Mouse (Mus musculus) embryonic facial prominence, embryonic 14.5 days (tissue): ENCODE measurements around the gene Fam227b. TPM values are rescaled to one million over a fixed set of nuclear protein-coding genes. Genes with fewer than 3 reads are reported as not detected.

Source experiments
- ATAC-seq: fragments of 200-750 bp; cut with Nextera tagmentation; 2 replicates; pipeline ENCODE4 v1.8.0; 2017; ENCODE audit warnings: low read depth, moderate number of reproducible peaks, moderate TSS enrichment
- DNase-seq: peaks from one replicate; pipeline ENCODE4 v3.0.0-alpha.2; 2015; ENCODE audit warnings: low spot score
- H3K27ac ChIP-seq: fragments of 300-500 bp; sonication (generic); replicated peaks from 2 replicates; pipeline ENCODE4 v1.5.1; 2014; ENCODE audit warnings: low read depth, mild to moderate bottlenecking, low read length, moderate library complexity
- H3K27me3 ChIP-seq: fragments of 300-500 bp; sonication (generic); replicated peaks from 2 replicates; pipeline ENCODE4 v1.6.1; 2014; ENCODE audit warnings: low read length; ENCODE audit not compliant: control insufficient read depth, insufficient read depth
- H3K36me3 ChIP-seq: fragments of 300-500 bp; sonication (generic); 2 replicates; pipeline ENCODE4 v1.6.1; 2014; ENCODE audit warnings: low read length, mixed read lengths; ENCODE audit not compliant: control insufficient read depth, insufficient read depth
- H3K4me1 ChIP-seq: fragments of 300-500 bp; sonication (generic); 2 replicates; pipeline ENCODE4 v1.6.1; 2014; ENCODE audit warnings: antibody characterized with exemption, low read length; ENCODE audit not compliant: control insufficient read depth, insufficient read depth
- H3K4me2 ChIP-seq: fragments of 300-500 bp; sonication (generic); 2 replicates; pipeline ENCODE4 v1.6.1; 2014; ENCODE audit warnings: low read depth, mild to moderate bottlenecking, low read length, moderate library complexity, mixed read lengths
- H3K4me3 ChIP-seq: fragments of 300-500 bp; sonication (generic); 2 replicates; pipeline ENCODE4 v1.5.1; 2014; ENCODE audit warnings: low read depth, mild to moderate bottlenecking, low read length
- H3K9ac ChIP-seq: fragments of 300-500 bp; sonication (generic); 2 replicates; pipeline ENCODE4 v1.6.1; 2014; ENCODE audit warnings: low read depth, mild to moderate bottlenecking, low read length, moderate library complexity, mixed read lengths
- H3K9me3 ChIP-seq: fragments of 300-500 bp; sonication (generic); 2 replicates; pipeline ENCODE4 v1.6.1; 2016; ENCODE audit warnings: low read length; ENCODE audit not compliant: control insufficient read depth
- WGBS: fragments of 180-500 bp; shearing (Covaris S2); extraction: QIAGEN DNeasy Blood & Tissue Kit; methylation state at CpG from one replicate; pipeline ENCODE4 v1.1.7; 2014; 5-methylcytosine and 5-hydroxymethylcytosine counted together
- polyA plus RNA-seq: library from polyadenylated mRNA; unstranded; fragments of >200 nt; fragmentation: Nextera tagmentation; extraction: Ambion mirVana; gene quantifications from 2 replicates; pipeline ENCODE4 v1.2.1, GENCODE M21; 2014

The Fam227b gene
- polyA plus RNA-seq = 0.08 TPM in 1 of 2 replicates, not detected in the other

DNA sequence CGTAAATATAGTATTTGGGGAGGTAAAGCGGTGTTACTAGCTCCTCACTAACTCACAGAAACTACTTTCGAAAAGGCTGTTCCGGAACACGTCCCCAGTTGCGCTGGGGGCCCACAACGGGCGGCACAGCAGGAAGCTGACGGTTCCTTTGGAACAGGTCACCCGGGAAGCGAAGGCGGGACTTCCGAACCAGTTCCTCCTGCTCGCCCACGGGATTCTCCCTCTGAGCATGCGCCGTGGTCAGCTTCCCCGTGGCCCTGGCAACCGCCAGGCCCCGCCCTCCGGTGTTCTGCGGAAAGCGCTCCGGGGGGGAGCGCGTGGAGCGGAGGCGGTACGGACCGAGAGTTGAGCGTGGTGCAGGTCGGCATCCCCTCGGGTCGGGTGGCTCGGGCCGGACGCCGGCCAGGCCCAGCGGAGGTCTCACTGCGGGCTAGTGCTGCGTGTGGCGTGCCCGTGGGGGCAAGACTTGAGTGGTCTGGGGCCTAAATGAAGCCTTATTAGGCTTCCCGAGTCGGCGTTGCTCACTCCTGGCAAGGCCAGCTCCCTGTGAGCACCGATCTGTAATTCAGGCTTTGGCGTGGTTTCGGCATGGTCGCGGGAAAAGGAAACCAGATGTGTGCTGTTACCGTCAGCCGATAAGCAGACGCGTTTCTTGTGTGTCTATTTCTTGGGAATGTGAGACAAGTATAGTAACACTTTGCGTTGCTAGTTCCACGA, at the start of gene Fam227b, which contains the start of gene Dtwd1:
Gene Fam227b, minus strand, starts transcription at position 150 of the 717 bp plus-strand sequence.
Gene Dtwd1, plus strand, starts transcription at position 287 of the 717 bp plus-strand sequence.
- DNase-seq (peak; percentile 99), ATAC-seq (peak; percentile 99)
- H3K36me3 ChIP-seq = peaks cover 12% of the 10 kb centered on the region; the same call in 1 of the 2 replicates
- peaks cover 5% of the 10 kb centered on the region for H3K4me1 ChIP-seq
- peak within 1 kb of the TSS; percentile 64 for H3K4me2 ChIP-seq
- H3K27ac ChIP-seq = peak within 1 kb of the TSS; percentile 85
- H3K9ac ChIP-seq = peak within 1 kb of the TSS; percentile 73
- peak within 1 kb of the TSS; percentile 54 for H3K4me3 ChIP-seq
- no peaks in the 10 kb centered on the region for H3K9me3 ChIP-seq
- H3K27me3 ChIP-seq = no peaks in the 10 kb centered on the region
- WGBS = under 1% methylated on average over 42 of the region's 57 CpGs

DNA sequence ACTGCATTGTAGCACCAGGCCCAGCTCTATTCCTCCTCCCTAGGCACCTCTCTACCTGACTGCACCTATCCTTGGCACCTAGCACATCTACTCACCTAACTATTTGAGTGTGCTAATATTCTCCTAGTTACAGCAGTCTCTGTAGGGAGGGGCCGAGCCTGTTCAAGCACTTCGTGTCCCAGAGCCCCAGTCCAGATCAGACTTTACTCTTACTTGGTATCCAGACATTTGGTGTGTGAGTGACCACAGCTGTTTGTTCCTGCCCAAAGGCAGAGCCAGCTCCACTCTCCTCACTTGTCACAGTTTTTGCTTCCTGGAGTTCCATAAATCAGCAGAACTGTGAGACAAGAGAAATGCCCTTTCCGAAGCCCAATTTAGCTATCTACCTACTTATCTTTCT, 47.2 kb upstream of the Fam227b start:
- Histone ChIP-seq H3K9ac (no peak overlapping the region), H3K4me1 (peaks cover 3% of the 10 kb centered on the region; the same call in 1 of the 2 replicates), H3K27me3 (no peaks in the 10 kb centered on the region), H3K4me3 (no peak overlapping the region), H3K4me2 (no peak overlapping the region), H3K36me3 (no peaks in the 10 kb centered on the region), H3K9me3 (0 out of 2 replicates have a peak, but pooled peaks cover 5% of the 10 kb centered on the region), H3K27ac (no peak overlapping the region)
- 87% methylated on average over 3 of the region's 3 CpGs for WGBS
- DNase-seq = no peak
- ATAC-seq = no peak

DNA sequence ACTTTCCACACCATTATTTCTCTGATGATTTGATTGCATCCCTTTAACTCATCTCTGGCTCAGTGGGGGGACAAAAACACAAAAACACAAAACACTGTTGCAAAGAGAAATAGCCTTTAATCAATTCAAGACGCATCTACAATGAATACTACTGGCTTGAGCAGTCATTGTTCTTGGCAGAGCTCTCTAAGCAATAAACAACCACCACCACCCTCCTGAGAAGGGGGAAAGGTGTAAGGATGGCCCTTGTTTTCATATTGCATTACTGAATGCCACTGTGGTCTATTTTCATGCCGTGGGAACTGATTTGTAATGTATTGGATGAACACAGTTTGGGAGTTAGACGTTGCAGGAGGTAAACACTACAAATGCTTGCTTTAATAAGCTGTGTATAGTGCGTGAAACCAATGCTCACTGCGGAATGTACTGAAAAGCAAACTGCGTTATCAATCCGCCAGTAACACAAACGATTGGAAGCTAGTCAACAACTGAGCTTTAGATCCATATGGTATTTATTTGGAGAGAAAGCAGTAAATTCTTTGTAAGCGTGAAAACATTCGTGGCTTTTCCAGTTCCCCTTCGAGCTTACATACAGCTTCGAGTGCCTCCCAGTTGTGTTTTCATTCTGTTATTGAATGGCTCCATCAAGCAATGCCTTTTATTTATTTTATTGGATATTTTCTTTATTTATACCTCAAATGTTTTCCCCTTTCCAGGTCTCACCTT, 44.0 kb upstream of the Fam227b start:
- Histone ChIP-seq H3K36me3 (no peaks in the 10 kb centered on the region), H3K9me3 (0 out of 2 replicates have a peak, but pooled peaks cover 5% of the 10 kb centered on the region), H3K4me1 (peaks cover 3% of the 10 kb centered on the region; the same call in 1 of the 2 replicates), H3K27me3 (no peaks in the 10 kb centered on the region), H3K4me3 (no peak overlapping the region), H3K4me2 (no peak overlapping the region), H3K9ac (no peak overlapping the region), H3K27ac (peak overlapping the region; percentile 58; the same call in 1 of the 2 replicates)
- 48% methylated on average over 12 of the region's 12 CpGs for WGBS
- DNase-seq (peak; percentile 87), ATAC-seq (no peak)

GRCm38 (mm10) chr2:126192129-126192528, 40.3 kb upstream of the Fam227b start:
- H3K4me1 ChIP-seq = peaks cover 3% of the 10 kb centered on the region; the same call in 1 of the 2 replicates
- no peaks in the 10 kb centered on the region for H3K9me3 ChIP-seq
- H3K36me3 ChIP-seq = no peaks in the 10 kb centered on the region
- WGBS = 79% methylated on average over 2 of the region's 2 CpGs
- H3K27ac ChIP-seq = no peak overlapping the region
- H3K4me3 ChIP-seq = no peak overlapping the region
- no peaks in the 10 kb centered on the region for H3K27me3 ChIP-seq
- H3K9ac ChIP-seq = no peak overlapping the region
- no peak overlapping the region for H3K4me2 ChIP-seq
- DNase-seq = no peak
- ATAC-seq = no peak

- no peak overlapping the region for H3K4me2 ChIP-seq
- peak; percentile 55 for DNase-seq
These were observed 39.5 kb upstream of the Fam227b start for GRCm38 (mm10) chr2:126191306-126191705.

DNA sequence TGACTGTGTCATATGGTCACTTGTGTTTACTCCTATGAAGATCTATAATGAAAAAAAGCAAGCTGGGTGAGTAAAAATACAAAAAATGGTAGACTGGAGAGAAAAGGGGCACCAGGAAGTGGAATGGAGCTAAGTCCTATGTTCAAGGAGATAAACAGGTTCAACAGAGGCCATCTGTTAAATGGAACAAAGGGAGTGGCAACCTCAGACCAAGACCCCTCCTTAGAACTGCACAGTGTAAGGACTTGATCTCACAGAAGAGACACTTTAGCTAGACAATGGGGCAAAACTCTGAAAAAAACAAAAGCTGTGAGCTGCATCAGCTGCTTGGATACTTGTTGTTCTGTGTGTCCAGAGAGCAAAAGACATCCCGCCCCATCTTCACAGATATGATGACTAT, 19.6 kb upstream of the Fam227b start:
- H3K4me1 ChIP-seq = no peaks in the 10 kb centered on the region
- DNase-seq (no peak), ATAC-seq (no peak)
- H3K4me2 ChIP-seq = no peak overlapping the region
- H3K4me3 ChIP-seq = no peak overlapping the region
- H3K27ac ChIP-seq = no peak overlapping the region
- WGBS = 89% methylated on average over 1 of the region's 1 CpGs
- no peaks in the 10 kb centered on the region for H3K27me3 ChIP-seq
- H3K36me3 ChIP-seq = no peaks in the 10 kb centered on the region
- no peak overlapping the region for H3K9ac ChIP-seq
- no peaks in the 10 kb centered on the region for H3K9me3 ChIP-seq

More at GRCm38 (mm10) chr2:126191306-126191705, 39.5 kb upstream of the Fam227b start:
- no peak for ATAC-seq
- peaks cover 3% of the 10 kb centered on the region; the same call in 1 of the 2 replicates for H3K4me1 ChIP-seq
- no peaks in the 10 kb centered on the region for H3K27me3 ChIP-seq
- H3K27ac ChIP-seq = no peak overlapping the region
- no peak overlapping the region for H3K9ac ChIP-seq
- no peaks in the 10 kb centered on the region for H3K36me3 ChIP-seq
- WGBS = 55% methylated on average over 4 of the region's 4 CpGs
- H3K4me3 ChIP-seq = no peak overlapping the region
- H3K9me3 ChIP-seq = no peaks in the 10 kb centered on the region

- H3K27ac ChIP-seq = no peak overlapping the region
- H3K36me3 ChIP-seq = peaks cover 28% of the 10 kb centered on the region
- WGBS = 87% methylated on average over 8 of the region's 8 CpGs
- ATAC-seq (no peak), DNase-seq (no peak)
- H3K27me3 ChIP-seq = no peaks in the 10 kb centered on the region
- no peak overlapping the region for H3K4me2 ChIP-seq
- no peak overlapping the region for H3K4me3 ChIP-seq
- no peaks in the 10 kb centered on the region for H3K4me1 ChIP-seq
- no peaks in the 10 kb centered on the region for H3K9me3 ChIP-seq
- H3K9ac ChIP-seq = no peak overlapping the region
These were observed 15.2 kb upstream of the Fam227b start for GRCm38 (mm10) chr2:126166848-126167617.

GRCm38 (mm10) chr2:126166335-126166734, 14.5 kb upstream of the Fam227b start:
- Histone ChIP-seq H3K27me3 (no peaks in the 10 kb centered on the region), H3K27ac (no peak overlapping the region), H3K4me1 (no peaks in the 10 kb centered on the region), H3K9ac (no peak overlapping the region), H3K9me3 (no peaks in the 10 kb centered on the region), H3K4me3 (no peak overlapping the region), H3K36me3 (peaks cover 34% of the 10 kb centered on the region), H3K4me2 (no peak overlapping the region)
- ATAC-seq (no peak), DNase-seq (no peak)
